Mouse (Mus musculus) ES-Bruce4 (cell line): ENCODE measurements at regions not wholly inside any gene's neighbourhood (a gene's known extent, or its start where the extent isn't known, plus 50 kb on each side); places are given as distances from the start of the nearest gene placed in this dataset.
"Not testable (repeated sequence)": the region's sequence is repeated elsewhere in the genome, so short reads cannot be mapped to it uniquely, and the experiment has no call there.

ENCODE experiments used
- H3K27ac ChIP-seq: 2 replicates; pipeline ENCODE4 v1.5.1; 2012; ENCODE audit warnings: low read length, inconsistent platforms; ENCODE audit not compliant: insufficient read depth
- H3K27me3 ChIP-seq: 2 replicates; pipeline ENCODE4 v1.6.1; 2012; ENCODE audit warnings: mild to moderate bottlenecking, low read length, inconsistent platforms; ENCODE audit not compliant: control insufficient read depth, poor library complexity, insufficient read depth, severe bottlenecking
- H3K36me3 ChIP-seq: 2 replicates; pipeline ENCODE4 v1.6.1; 2012; ENCODE audit warnings: inconsistent platforms, mild to moderate bottlenecking, low read length, moderate library complexity; ENCODE audit not compliant: control insufficient read depth, poor library complexity, insufficient read depth, severe bottlenecking
- H3K4me1 ChIP-seq: one replicate; pipeline ENCODE4 v1.8.1; 2011; ENCODE audit warnings: low read length; ENCODE audit not compliant: control insufficient read depth, insufficient read depth
- H3K4me3 ChIP-seq: 2 replicates; pipeline ENCODE4 v1.5.1; 2011; ENCODE audit warnings: low read depth, mild to moderate bottlenecking, low read length
- H3K9ac ChIP-seq: 2 replicates; pipeline ENCODE4 v1.6.1; 2012; ENCODE audit warnings: low read depth, mild to moderate bottlenecking, inconsistent platforms; ENCODE audit not compliant: poor library complexity, severe bottlenecking
- H3K9me3 ChIP-seq: replicated peaks from 2 replicates; pipeline ENCODE4 v1.6.1; 2012; ENCODE audit warnings: mild to moderate bottlenecking, low read length, inconsistent platforms; ENCODE audit not compliant: control insufficient read depth, poor library complexity, insufficient read depth, severe bottlenecking
- CTCF ChIP-seq: IDR thresholded peaks from one replicate; pipeline ENCODE4 v1.8.1; 2011; ENCODE audit warnings: low read depth, low read length
- EP300 ChIP-seq: IDR thresholded peaks from 2 replicates; pipeline ENCODE4 v1.6.1; 2011; ENCODE audit warnings: low read depth, low read length; ENCODE audit not compliant: insufficient read depth
- POLR2A ChIP-seq: IDR thresholded peaks from one replicate; pipeline ENCODE4 v1.8.1; 2011; ENCODE audit warnings: low read length; ENCODE audit not compliant: insufficient read depth

- no peak overlapping the region for H3K9ac ChIP-seq
- H3K9me3 ChIP-seq, result no peaks in the 10 kb centered on the region
- H3K27me3 ChIP-seq, result no peaks in the 10 kb centered on the region
- H3K4me1 ChIP-seq, result no peaks in the 10 kb centered on the region
- no peak overlapping the region for H3K27ac ChIP-seq
- TF ChIP-seq CTCF, result no peak
- no peak for TF ChIP-seq POLR2A
- no peak for TF ChIP-seq EP300
- H3K4me3 ChIP-seq, result no peak overlapping the region
- no peaks in the 10 kb centered on the region for H3K36me3 ChIP-seq
Measured at GRCm38 (mm10) chr9:41892841-41893240, 231.3 kb downstream of the Sorl1 start.

GRCm38 (mm10) chr9:41891206-41891605, 232.9 kb downstream of the Sorl1 start:
- Histone ChIP-seq H3K27me3 (no peaks in the 10 kb centered on the region), H3K9me3 (no peaks in the 10 kb centered on the region), H3K36me3 (no peaks in the 10 kb centered on the region), H3K4me1 (no peaks in the 10 kb centered on the region), H3K4me3 (no peak overlapping the region), H3K27ac (no peak overlapping the region), H3K9ac (no peak overlapping the region)
- TF ChIP-seq POLR2A (no peak), CTCF (no peak), EP300 (no peak)

DNA sequence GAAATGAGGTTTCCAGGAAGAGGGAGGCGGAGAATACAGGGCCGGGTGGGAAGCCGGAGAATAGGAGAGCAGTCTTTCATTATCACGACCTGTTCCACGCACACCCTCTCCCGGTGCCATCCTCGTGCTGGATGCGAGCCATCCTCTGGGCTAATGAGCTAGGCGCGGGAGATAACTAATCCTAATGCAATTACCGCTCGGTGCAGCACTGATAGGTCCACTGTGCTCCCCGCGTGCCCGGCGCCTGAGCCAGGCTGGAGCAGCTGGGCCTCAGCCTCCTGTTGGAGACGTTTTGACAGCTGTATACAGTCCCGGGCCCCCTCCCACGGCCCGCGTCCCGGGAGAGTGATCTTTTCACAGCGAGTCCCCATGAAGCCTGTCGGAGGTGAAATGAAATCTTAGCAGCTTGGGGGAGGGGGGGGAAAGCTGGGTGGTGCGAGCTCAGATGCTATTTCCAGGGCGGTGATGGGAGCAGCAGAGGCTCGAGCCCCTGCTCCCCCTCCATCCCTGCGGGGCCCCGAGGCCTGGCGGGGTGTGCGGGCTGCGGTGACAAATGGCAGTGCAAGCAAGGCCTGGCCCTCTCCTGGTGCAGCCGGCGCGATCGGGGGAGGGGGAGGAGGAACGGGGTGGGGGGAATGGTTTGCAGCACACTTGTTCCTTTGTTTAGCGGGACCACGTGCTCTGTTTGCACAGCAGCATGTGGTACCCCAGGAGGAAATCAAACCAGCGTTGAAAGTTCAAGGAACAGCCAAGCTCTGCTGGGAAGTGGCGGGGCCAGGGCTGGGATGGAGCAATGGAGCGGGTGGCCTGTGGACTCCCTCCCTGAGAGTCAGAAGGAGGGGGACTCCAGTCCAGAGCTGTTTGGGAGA, 233.6 kb downstream of the Sorl1 start:
- no peak overlapping the region for H3K9ac ChIP-seq
- no peak overlapping the region for H3K4me3 ChIP-seq
- H3K36me3 ChIP-seq, result no peaks in the 10 kb centered on the region
- no peaks in the 10 kb centered on the region for H3K27me3 ChIP-seq
- no peak overlapping the region for H3K27ac ChIP-seq
- no peaks in the 10 kb centered on the region for H3K9me3 ChIP-seq
- TF ChIP-seq CTCF, result no peak
- TF ChIP-seq POLR2A, result no peak
- no peak for TF ChIP-seq EP300
- no peaks in the 10 kb centered on the region for H3K4me1 ChIP-seq

GRCm38 (mm10) chr9:41889568-41890272, 234.4 kb downstream of the Sorl1 start:
- no peak overlapping the region for H3K27ac ChIP-seq
- H3K36me3 ChIP-seq, result no peaks in the 10 kb centered on the region
- no peak overlapping the region for H3K4me3 ChIP-seq
- no peaks in the 10 kb centered on the region for H3K9me3 ChIP-seq
- H3K27me3 ChIP-seq, result no peaks in the 10 kb centered on the region
- no peaks in the 10 kb centered on the region for H3K4me1 ChIP-seq
- TF ChIP-seq CTCF (no peak), POLR2A (no peak), EP300 (no peak)
- H3K9ac ChIP-seq, result no peak overlapping the region

DNA sequence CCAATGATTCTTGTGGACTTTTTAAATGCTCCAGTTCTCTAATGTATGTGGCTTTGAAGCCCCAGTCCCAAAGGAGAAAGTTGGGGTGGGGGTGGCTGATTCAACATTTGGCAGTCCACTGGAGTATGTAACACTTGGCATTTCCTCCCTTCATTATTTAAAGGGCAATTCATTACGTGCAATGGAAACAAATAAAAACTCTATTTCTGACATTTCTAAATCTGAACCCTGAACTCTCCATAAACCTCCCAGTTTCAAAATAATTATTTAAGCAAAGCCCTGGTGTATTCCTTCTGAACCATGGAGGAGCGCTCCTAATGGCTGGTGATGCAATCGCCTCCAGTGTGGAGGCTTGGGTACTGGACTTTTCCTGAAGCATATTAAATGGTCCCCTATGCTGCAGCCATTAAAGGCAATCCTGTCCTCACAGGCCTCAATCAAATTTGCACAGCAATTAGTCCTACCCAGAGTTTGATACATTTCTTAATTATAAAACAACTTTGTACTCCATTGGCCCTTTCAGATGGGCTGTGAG, 235.4 kb downstream of the Sorl1 start:
- Histone ChIP-seq H3K27me3 (no peaks in the 10 kb centered on the region), H3K9me3 (no peaks in the 10 kb centered on the region), H3K36me3 (no peaks in the 10 kb centered on the region), H3K4me3 (no peak overlapping the region), H3K4me1 (no peaks in the 10 kb centered on the region), H3K9ac (no peak overlapping the region), H3K27ac (no peak overlapping the region)
- TF ChIP-seq EP300, result no peak
- TF ChIP-seq POLR2A, result no peak
- TF ChIP-seq CTCF, result no peak

- H3K9me3 ChIP-seq, H3K4me3 ChIP-seq, H3K4me1 ChIP-seq, H3K9ac ChIP-seq, H3K27me3 ChIP-seq, H3K36me3 ChIP-seq, H3K27ac ChIP-seq: not testable (repeated sequence)
- TF ChIP-seq EP300, result 0 out of 2 replicates have a peak, but pooled peaks have one; percentile 67
Measured at GRCm38 (mm10) chr9:41886456-41886855, 237.6 kb downstream of the Sorl1 start.
